ENCODE assay signal across 23 mouse cellular contexts in genomic region chr14:72866896-72867295, GRCm38 (mm10).
DNase-seq lines count a peak whose midpoint lies in the region; ATAC-seq and TF ChIP-seq lines count a peak whose summit lies in the region.
"Had no signal": no experiment of that assay in that cellular context is flagged by ENCODE, and none has a peak within 500 bp of the region (broad histone marks: within the 10 kb centered on the region; RNA-seq: fewer than 3 reads in every experiment).

No protein-coding gene starts in this region.

- H3K27me3 ChIP-seq in stomach, embryonic 14.5 days (ENCODE audit: control insufficient read depth, insufficient read depth, low read length), result no peaks in the 10 kb centered on the region
- H3K27me3 ChIP-seq in stomach, postnatal 0 days (ENCODE audit: control insufficient read depth, insufficient read depth, low read length), result no peaks in the 10 kb centered on the region
- H3K27me3 ChIP-seq: forebrain, embryonic 15.5 days; liver, embryonic 13.5 days; neural tube, embryonic 13.5 days had no signal

- H3K4me1 ChIP-seq in stomach, embryonic 14.5 days (ENCODE audit: control insufficient read depth, insufficient read depth, low read length), result 0 out of 2 replicates have a peak, but pooled peaks cover 4% of the 10 kb centered on the region
- no peaks in the 10 kb centered on the region for H3K4me1 ChIP-seq in stomach, postnatal 0 days (replicated peaks; ENCODE audit: control insufficient read depth, insufficient read depth)
- H3K4me1 ChIP-seq: forebrain, embryonic 15.5 days; liver, embryonic 13.5 days; neural tube, embryonic 13.5 days had no signal

- no peak overlapping the region for H3K27ac ChIP-seq in stomach, embryonic 14.5 days (ENCODE audit: low read length)
- H3K27ac ChIP-seq in stomach, postnatal 0 days (replicated peaks), result no peak overlapping the region
- H3K27ac ChIP-seq: embryonic facial prominence, embryonic 10.5 days; forebrain, embryonic 15.5 days; hindbrain, postnatal 0 days; left cerebral cortex, adult 2 months; liver, embryonic 13.5 days; midbrain, embryonic 10.5 days; neural tube, embryonic 13.5 days had no signal

- peak; percentile 35 for DNase-seq in kidney, adult 11 months
- DNase-seq in kidney, adult 18-20 months, result no peak
- no peak for DNase-seq in stomach, postnatal 0 days (ENCODE audit: low spot score)
- DNase-seq in kidney, postnatal 25 days, result peak; percentile 34 to 42
- no peak for DNase-seq in right cerebral cortex, postnatal 25 days
- DNase-seq: adrenal gland, postnatal 36 days; cerebellum, adult 11-12 months; cerebellum, postnatal 10 days; layer of hippocampus, adult 9-11 months; liver, embryonic 13.5 days; retina, postnatal 1 day; right cerebral cortex, postnatal 4 days had no signal

- WGBS in stomach, embryonic 14.5 days, result 40% methylated on average over 2 of the region's 2 CpGs
- 32% methylated on average over 2 of the region's 2 CpGs for WGBS in stomach, postnatal 0 days

- TF ChIP-seq EP300 in stomach, postnatal 0 days (optimal IDR thresholded peaks at IDR 0.05), result no peak

- no peaks in the 10 kb centered on the region for H3K36me3 ChIP-seq in stomach, embryonic 14.5 days (ENCODE audit: control insufficient read depth, insufficient read depth, low read length)
- H3K36me3 ChIP-seq in stomach, postnatal 0 days (ENCODE audit: control insufficient read depth, insufficient read depth, low read length), result no peaks in the 10 kb centered on the region
- H3K36me3 ChIP-seq: embryonic facial prominence, embryonic 10.5 days; forebrain, embryonic 15.5 days; liver, embryonic 13.5 days; midbrain, embryonic 10.5 days; neural tube, embryonic 13.5 days had no signal

- H3K4me2 ChIP-seq in stomach, embryonic 14.5 days (replicated peaks; ENCODE audit: low read depth, low read length), result no peak overlapping the region
- H3K4me2 ChIP-seq in stomach, postnatal 0 days (replicated peaks; ENCODE audit: low read depth), result no peak overlapping the region
- H3K4me2 ChIP-seq: forebrain, embryonic 15.5 days; heart, embryonic 11.5 days; liver, embryonic 13.5 days; neural tube, embryonic 13.5 days had no signal

- TF ChIP-seq CTCF in stomach, postnatal 0 days (IDR thresholded peaks at IDR 0.05; ENCODE audit: low read depth), result no peak

- no peak overlapping the region for H3K9ac ChIP-seq in stomach, embryonic 14.5 days (replicated peaks; ENCODE audit: low read depth, low read length)
- H3K9ac ChIP-seq in stomach, postnatal 0 days (ENCODE audit: low read length), result no peak overlapping the region
- H3K9ac ChIP-seq: forebrain, embryonic 15.5 days; liver, embryonic 13.5 days; neural tube, embryonic 13.5 days had no signal

- no peaks in the 10 kb centered on the region for H3K9me3 ChIP-seq in stomach, embryonic 14.5 days (ENCODE audit: control insufficient read depth, low read depth, low read length)
- H3K9me3 ChIP-seq in stomach, postnatal 0 days (ENCODE audit: control insufficient read depth, low read length), result no peaks in the 10 kb centered on the region
- H3K9me3 ChIP-seq: embryonic facial prominence, embryonic 10.5 days; forebrain, embryonic 15.5 days; liver, embryonic 13.5 days; midbrain, embryonic 10.5 days; neural tube, embryonic 13.5 days had no signal

- no peak overlapping the region for H3K4me3 ChIP-seq in stomach, embryonic 14.5 days (ENCODE audit: low read depth, low read length)
- H3K4me3 ChIP-seq in stomach, postnatal 0 days (ENCODE audit: low read depth, low read length), result no peak overlapping the region
- H3K4me3 ChIP-seq: embryonic facial prominence, embryonic 10.5 days; forebrain, embryonic 15.5 days; left cerebral cortex, adult 2 months; liver, embryonic 13.5 days; midbrain, embryonic 10.5 days; myocyte; neural tube, embryonic 13.5 days had no signal

- peak; percentile 51; the same call in 1 of the 2 replicates for ATAC-seq in stomach, embryonic 14.5 days (ENCODE audit: insufficient number of reproducible peaks, insufficient read depth, low FRiP score, low read depth)
- ATAC-seq in stomach, postnatal 0 days (ENCODE audit: low FRiP score, low TSS enrichment), result no peak
- ATAC-seq in cerebellum, adult (ENCODE audit: insufficient number of reproducible peaks, low FRiP score, low TSS enrichment), result no peak
- ATAC-seq: forebrain, embryonic 15.5 days; hindbrain, postnatal 0 days; midbrain, embryonic 16.5 days had no signal

Comparison
In these comparisons a context has a peak if more than half of its experiments do, and no peak if none do; other contexts are left out.
1. DNase-seq: peak in kidney, adult 11 months (single experiment) and kidney, postnatal 25 days (2 of 2); none in kidney, adult 18-20 months (single experiment), stomach, postnatal 0 days (single experiment) and right cerebral cortex, postnatal 25 days (single experiment).